Mouse (Mus musculus): ENCODE data around the gene Lamb3.

DNA sequence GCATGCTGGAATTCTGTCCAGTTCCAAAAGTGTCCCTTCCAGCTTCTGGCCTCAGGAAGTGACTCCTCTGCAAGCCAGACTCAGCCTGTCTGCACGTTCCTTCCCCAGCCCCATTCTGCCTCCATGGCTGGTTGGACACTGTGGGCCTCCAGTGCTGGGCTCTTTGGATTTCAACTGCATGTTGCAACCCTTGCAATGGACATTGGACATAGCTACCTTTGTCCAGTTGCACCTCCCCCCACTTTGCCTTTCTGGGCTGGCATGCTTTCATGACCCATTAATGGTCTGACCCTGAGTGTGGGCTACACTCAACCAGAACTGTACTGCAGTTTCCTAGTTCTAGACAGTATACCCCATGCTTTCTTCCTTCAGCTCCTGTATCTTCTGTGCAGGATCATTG lies 104.1 kb downstream of the Lamb3 start:
- TF ChIP-seq CTCF (IDR thresholded peaks at IDR 0.05; ENCODE audit: low read depth) = no peak
- TF ChIP-seq EP300 (optimal IDR thresholded peaks at IDR 0.05) = no peak
